Mouse (Mus musculus) lung, adult 2 months (tissue): ENCODE data around the gene P3h4.

Source experiments
- CTCF ChIP-seq: fragments of 200-500 bp; IDR thresholded peaks from 2 replicates; pipeline ENCODE4 v1.5.1; 2011; ENCODE audit warnings: mild to moderate bottlenecking, low read length, control low read depth; ENCODE audit not compliant: insufficient read depth
- POLR2A ChIP-seq: fragments of 200-500 bp; IDR thresholded peaks from 2 replicates; pipeline ENCODE4 v1.6.1; 2011; ENCODE audit warnings: low read depth, mild to moderate bottlenecking, control low read depth, low read length, borderline replicate concordance; ENCODE audit errors: extremely low read depth

GRCm38 (mm10) chr11:100387111-100387510 lies 27.5 kb downstream of the P3h4 start:
- TF ChIP-seq POLR2A, result no peak
- TF ChIP-seq CTCF, result no peak
